Mouse (Mus musculus): ENCODE measurements around the gene Acbd7. TPM values are rescaled to one million over a fixed set of nuclear protein-coding genes. Genes with fewer than 3 reads are reported as not detected.

Gene Acbd7
- polyA plus RNA-seq, 1 experiment from 2014 or later = not detected

Other genes with a start within 250 kb of the Acbd7 start
- 35.8 and 40.7 TPM in 2 replicates for gene Fam171a1, start 221.9 kb upstream of the Acbd7 start, polyA plus RNA-seq (2016; fragmentation: Nextera tagmentation; extraction: Ambion mirVana)
- 32.0 and 33.9 TPM in 2 replicates for gene Nmt2, start 52.0 kb upstream of the Acbd7 start, polyA plus RNA-seq (2016; fragmentation: Nextera tagmentation; extraction: Ambion mirVana)
- gene Rpp38, start 3.5 kb upstream of the Acbd7 start, polyA plus RNA-seq (2016; fragmentation: Nextera tagmentation; extraction: Ambion mirVana) = 19.0 and 21.3 TPM in 2 replicates
- not detected in 2 replicates for gene Olah, start 61.0 kb downstream of the Acbd7 start, polyA plus RNA-seq (2016; fragmentation: Nextera tagmentation; extraction: Ambion mirVana)
- not detected in 2 replicates for gene Meig1, start 86.5 kb downstream of the Acbd7 start, polyA plus RNA-seq (2016; fragmentation: Nextera tagmentation; extraction: Ambion mirVana)
- 4.5 and 5.1 TPM in 2 replicates for gene Dclre1c, start 88.0 kb downstream of the Acbd7 start, polyA plus RNA-seq (2016; fragmentation: Nextera tagmentation; extraction: Ambion mirVana)
- gene Suv39h2, start 138.9 kb downstream of the Acbd7 start, polyA plus RNA-seq (2016; fragmentation: Nextera tagmentation; extraction: Ambion mirVana) = 38.3 and 39.1 TPM in 2 replicates
- 9.0 and 10.7 TPM in 2 replicates for gene Gm45902, start 176.6 kb downstream of the Acbd7 start, polyA plus RNA-seq (2016; fragmentation: Nextera tagmentation; extraction: Ambion mirVana)
- 137 and 138 TPM in 2 replicates for gene Hspa14, start 176.6 kb downstream of the Acbd7 start, polyA plus RNA-seq (2016; fragmentation: Nextera tagmentation; extraction: Ambion mirVana)
- 0.06 and 0.24 TPM in 2 replicates for gene Cdnf, start 176.9 kb downstream of the Acbd7 start, polyA plus RNA-seq (2016; fragmentation: Nextera tagmentation; extraction: Ambion mirVana)
- gene Fam107b, start 234.3 kb downstream of the Acbd7 start, polyA plus RNA-seq (2016; fragmentation: Nextera tagmentation; extraction: Ambion mirVana) = 47.5 and 48.8 TPM in 2 replicates